Mouse (Mus musculus): Measurements from ENCODE around the gene Gfpt1.

The Gfpt1 gene

GRCm38 (mm10) chr6:87139796-87140553 lies 97.3 kb downstream of the Gfpt1 start:
- no peak for DNase-seq (ENCODE audit: low read depth)
